Mouse (Mus musculus): ENCODE measurements around the gene Atxn1. TPM values are rescaled to one million over a fixed set of nuclear protein-coding genes. Genes with fewer than 3 reads are reported as not detected.
A peak's percentile ranks its signal among the peaks of the same experiment; 100 is the strongest.

The Atxn1 gene
- total RNA-seq, 2 experiments from 2014 or later: 32.0 to 47.0 TPM

DNA sequence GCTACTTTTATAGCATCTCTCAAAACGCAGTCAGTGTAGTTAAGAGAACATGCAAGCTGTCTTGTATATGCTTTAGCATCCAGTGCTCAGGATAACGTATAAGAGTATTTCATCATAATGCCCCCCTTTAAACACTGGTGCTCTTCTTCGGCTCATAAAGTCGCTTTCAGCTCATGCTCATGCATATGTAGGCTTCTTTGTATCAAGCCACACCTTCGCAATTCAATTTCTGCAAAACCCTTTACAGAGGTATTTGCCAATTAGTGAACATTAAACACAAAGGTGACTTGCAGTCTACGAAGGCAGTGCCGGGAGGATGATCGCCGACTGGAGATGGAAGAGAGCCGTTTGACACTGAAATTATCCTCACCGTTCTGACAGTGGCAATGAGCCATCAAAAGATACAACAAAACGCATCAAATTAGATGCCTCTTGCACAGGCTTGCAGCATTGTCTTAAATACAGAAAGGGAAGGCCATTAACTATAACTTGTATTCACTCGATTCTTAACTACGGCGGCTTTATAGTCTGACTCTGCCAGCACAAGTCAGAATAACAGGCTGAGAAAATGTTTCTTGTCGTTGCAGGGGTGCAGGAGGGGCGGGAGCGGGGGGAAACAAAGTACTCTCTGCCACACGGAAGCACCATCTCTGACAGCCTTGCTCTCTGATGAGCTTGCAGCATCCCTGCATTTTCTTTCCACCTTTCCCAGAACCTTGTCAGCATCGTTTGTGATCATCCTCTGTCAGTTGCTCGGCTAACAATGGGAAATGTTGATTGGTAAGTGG is 191.2 kb downstream of the Atxn1 start:
- DNase-seq: no peak

DNA sequence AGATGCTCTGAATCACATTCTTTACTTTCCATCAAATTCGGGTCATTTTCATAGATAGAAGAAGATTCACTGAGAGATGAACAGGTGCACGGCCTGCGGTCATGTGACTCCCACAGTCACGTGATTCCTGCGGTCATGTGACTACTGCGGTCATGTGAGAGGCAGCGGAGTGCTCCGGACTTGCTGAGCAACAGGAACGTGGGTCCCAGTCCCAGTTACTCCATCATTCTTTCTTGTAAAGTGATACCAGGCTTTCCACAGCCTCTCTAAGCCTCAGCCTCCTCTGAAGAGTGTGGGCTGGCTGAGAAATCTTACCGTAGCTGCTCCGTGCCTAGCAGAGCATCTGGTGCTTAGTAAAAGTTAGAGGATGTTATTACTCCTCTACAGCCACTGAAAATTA is 195.1 kb downstream of the Atxn1 start:
- DNase-seq: no peak

- no peak for DNase-seq
These were observed 196.6 kb downstream of the Atxn1 start for GRCm38 (mm10) chr13:45768250-45768649.

- DNase-seq: no peak
These were observed 200.5 kb downstream of the Atxn1 start for GRCm38 (mm10) chr13:45764354-45764753.

DNA sequence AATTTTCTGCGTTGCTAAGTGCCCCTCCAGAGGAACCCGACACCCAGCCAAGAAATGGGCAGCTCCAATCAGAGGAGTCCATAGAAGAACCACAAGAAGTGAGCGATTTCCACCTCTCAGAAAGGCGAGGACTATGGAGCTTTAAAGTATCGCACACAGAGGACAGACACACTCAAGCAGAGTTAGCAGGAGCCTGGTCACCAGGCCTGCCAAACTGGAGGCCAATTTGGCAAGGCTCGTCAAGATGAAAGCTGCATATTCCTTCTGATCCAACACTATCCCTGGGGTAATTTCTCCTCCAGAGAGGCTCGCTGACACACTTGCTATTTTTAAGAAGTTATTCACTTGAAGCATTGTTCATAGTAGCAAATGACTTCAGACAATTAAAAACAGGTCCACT is 202.5 kb downstream of the Atxn1 start:
- peak; percentile 62 for DNase-seq

GRCm38 (mm10) chr13:45754483-45754882 is 210.3 kb downstream of the Atxn1 start:
- no peak for DNase-seq

- DNase-seq: no peak
These were observed 212.3 kb downstream of the Atxn1 start for GRCm38 (mm10) chr13:45752498-45752897.

GRCm38 (mm10) chr13:45751231-45751630 is 213.6 kb downstream of the Atxn1 start:
- DNase-seq: no peak

DNA sequence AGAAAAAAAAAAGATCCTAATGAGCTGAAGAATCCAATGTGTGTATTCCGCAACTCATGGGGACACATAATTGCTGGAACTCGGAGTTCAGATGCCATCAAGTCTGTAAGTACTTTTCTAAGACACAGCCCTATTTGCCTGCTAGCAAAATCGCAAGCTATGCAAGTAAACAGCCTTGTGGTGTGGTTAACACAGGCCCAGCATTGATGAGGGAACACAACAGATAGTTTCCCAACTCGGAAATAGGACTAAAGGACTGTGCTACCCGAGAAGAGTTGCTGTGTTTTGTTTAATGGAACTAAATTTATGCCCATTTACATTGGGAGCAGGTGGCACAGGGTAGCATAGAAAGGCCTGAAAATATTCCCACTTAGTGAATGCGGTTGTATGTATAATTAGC is 214.2 kb downstream of the Atxn1 start:
- DNase-seq: no peak

DNA sequence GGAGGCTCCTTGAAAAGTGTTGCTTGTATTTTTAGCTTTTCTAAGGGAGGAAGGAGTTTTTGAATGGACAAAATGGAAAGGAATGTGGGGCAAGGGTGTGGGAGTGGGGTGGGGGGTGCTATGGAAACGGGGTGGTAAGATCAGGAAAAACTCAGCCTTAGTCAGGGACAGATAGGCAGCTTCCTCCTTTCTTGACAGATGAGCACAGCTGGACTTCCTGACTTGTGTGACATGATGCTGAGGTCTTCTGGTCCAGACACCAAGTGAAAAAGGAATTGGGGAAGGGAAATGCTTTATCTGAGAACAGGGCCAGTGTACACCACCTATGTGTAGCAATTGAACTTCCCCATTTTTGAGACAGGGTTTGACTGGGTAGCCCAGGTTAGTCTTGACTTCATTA is 214.9 kb downstream of the Atxn1 start:
- DNase-seq: no peak

DNA sequence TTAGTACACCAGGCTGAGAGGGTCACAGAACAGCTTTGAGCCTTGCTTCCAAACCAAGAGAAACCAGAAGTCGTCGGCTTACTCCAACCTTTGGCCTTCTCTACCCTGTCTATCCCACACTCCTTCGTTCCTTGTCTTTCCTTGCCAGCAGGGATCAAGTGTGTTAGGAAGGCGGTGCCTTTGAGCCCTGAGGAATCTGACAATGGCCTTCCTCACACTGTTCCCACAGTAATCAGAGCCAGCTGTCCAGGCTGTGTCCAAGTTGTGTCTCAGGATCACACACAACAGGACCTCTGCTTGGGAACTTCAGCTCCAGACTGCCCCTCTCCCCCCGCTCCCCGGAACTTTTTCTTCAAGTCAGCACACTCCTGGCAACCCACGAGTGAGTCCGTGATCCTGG is 215.6 kb downstream of the Atxn1 start:
- DNase-seq: no peak

- no peak for DNase-seq
These were observed 216.1 kb downstream of the Atxn1 start for GRCm38 (mm10) chr13:45748691-45749090.

GRCm38 (mm10) chr13:45745851-45746773 is 218.7 kb downstream of the Atxn1 start:
- DNase-seq: no peak

- DNase-seq: no peak
These were observed 219.9 kb downstream of the Atxn1 start for GRCm38 (mm10) chr13:45744803-45745432.

GRCm38 (mm10) chr13:45743848-45744247 is 221.0 kb downstream of the Atxn1 start:
- no peak for DNase-seq

- no peak for DNase-seq
These were observed 224.4 kb downstream of the Atxn1 start for GRCm38 (mm10) chr13:45740369-45740768.

GRCm38 (mm10) chr13:45736241-45736640 is 228.6 kb downstream of the Atxn1 start:
- DNase-seq: no peak

- DNase-seq: no peak
These were observed 229.0 kb downstream of the Atxn1 start for GRCm38 (mm10) chr13:45735802-45736201.

- DNase-seq: no peak
These were observed 230.3 kb downstream of the Atxn1 start for GRCm38 (mm10) chr13:45734531-45734930.

GRCm38 (mm10) chr13:45732590-45732989 is 232.2 kb downstream of the Atxn1 start:
- DNase-seq: no peak

DNA sequence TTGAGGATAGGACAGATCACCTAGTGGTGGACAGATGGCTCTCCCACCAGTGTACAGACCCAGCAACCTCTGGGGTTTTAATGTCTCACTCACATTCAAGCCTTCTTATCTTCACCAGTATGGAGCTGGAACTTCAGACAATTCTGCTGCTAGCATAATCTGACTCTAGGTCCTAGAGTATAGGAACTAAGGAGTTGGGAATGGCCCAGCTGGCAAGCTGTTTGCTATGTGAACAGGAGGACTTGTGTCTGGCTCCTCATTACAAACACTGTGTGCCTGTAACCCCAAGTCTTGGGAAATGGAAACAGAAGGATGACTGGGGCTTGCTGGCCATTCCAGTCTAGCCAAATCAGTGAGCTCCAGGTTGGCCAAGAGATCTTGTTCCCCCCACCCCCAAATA is 237.9 kb downstream of the Atxn1 start:
- no peak for DNase-seq

DNA sequence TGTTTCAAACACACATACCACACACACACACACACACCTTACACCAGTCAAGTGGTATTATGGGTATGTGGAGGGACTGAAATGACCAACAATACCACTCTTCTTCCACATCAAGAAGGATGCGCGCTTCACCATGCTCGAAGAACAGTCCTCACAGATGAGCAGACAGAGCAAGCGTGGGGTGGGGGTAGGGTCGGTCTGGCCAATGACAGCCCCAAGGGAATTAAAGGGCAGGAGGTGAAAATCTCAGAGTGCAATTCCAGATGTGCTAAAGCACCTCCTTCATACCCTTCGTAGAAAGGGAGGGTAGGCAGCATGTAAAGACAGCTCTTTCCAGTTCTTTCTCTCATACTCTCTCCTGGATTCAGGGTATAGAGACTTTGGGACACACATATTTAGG is 238.6 kb downstream of the Atxn1 start:
- no peak for DNase-seq
